Mouse (Mus musculus) liver, embryonic 16.5 days (tissue): ENCODE data around the gene Cmtm2a. TPM values are rescaled to one million over a fixed set of nuclear protein-coding genes. Genes with fewer than 3 reads are reported as not detected.
"Not testable (repeated sequence)": the region's sequence is repeated elsewhere in the genome, so short reads cannot be mapped to it uniquely, and the experiment has no call there.

Experiments used
- ATAC-seq: fragments of 200-750 bp; cut with Nextera tagmentation; 2 replicates; pipeline ENCODE4 v1.8.0; 2017; ENCODE audit warnings: low read depth, mild to moderate bottlenecking, moderate number of reproducible peaks, moderate library complexity
- H3K27ac ChIP-seq: fragments of 300-500 bp; sonication (generic); 2 replicates; pipeline ENCODE4 v1.5.1; 2014; ENCODE audit warnings: mild to moderate bottlenecking, low read length
- H3K27me3 ChIP-seq: fragments of 300-500 bp; sonication (generic); 2 replicates; pipeline ENCODE4 v1.6.1; 2014; ENCODE audit warnings: low read depth, low read length, mixed read lengths; ENCODE audit not compliant: control insufficient read depth, insufficient read depth
- H3K36me3 ChIP-seq: fragments of 300-500 bp; sonication (generic); 2 replicates; pipeline ENCODE4 v1.6.1; 2014; ENCODE audit warnings: mild to moderate bottlenecking; ENCODE audit not compliant: control insufficient read depth, insufficient read depth
- H3K4me1 ChIP-seq: fragments of 300-500 bp; sonication (generic); 2 replicates; pipeline ENCODE4 v1.6.1; 2014; ENCODE audit warnings: low read depth, low read length, mixed read lengths; ENCODE audit not compliant: control insufficient read depth
- H3K4me2 ChIP-seq: fragments of 300-500 bp; sonication (generic); 2 replicates; pipeline ENCODE4 v1.6.1; 2014; ENCODE audit warnings: low read depth, low read length, mixed read lengths
- H3K4me3 ChIP-seq: fragments of 300-500 bp; sonication (generic); 2 replicates; pipeline ENCODE4 v1.5.1; 2014; ENCODE audit warnings: low read depth, mild to moderate bottlenecking, low read length
- H3K9ac ChIP-seq: fragments of 300-500 bp; sonication (generic); 2 replicates; pipeline ENCODE4 v1.6.1; 2014; ENCODE audit warnings: low read depth, low read length
- H3K9me3 ChIP-seq: fragments of 300-500 bp; sonication (generic); replicated peaks from 2 replicates; pipeline ENCODE4 v1.6.1; 2016; ENCODE audit warnings: low read length; ENCODE audit not compliant: control insufficient read depth
- WGBS: fragments of 180-500 bp; shearing (Covaris S2); extraction: QIAGEN DNeasy Blood & Tissue Kit; methylation state at CpG from one replicate; pipeline ENCODE4 v1.1.7; 2014; ENCODE audit not compliant: insufficient replicate concordance; 5-methylcytosine and 5-hydroxymethylcytosine counted together
- polyA plus RNA-seq: library from polyadenylated mRNA; unstranded; fragments of >200 nt; fragmentation: Nextera tagmentation; extraction: Ambion mirVana; gene quantifications from 2 replicates; pipeline ENCODE4 v1.2.1, GENCODE M21; 2015

Gene Cmtm2a
- polyA plus RNA-seq = not detected in 2 replicates

DNA sequence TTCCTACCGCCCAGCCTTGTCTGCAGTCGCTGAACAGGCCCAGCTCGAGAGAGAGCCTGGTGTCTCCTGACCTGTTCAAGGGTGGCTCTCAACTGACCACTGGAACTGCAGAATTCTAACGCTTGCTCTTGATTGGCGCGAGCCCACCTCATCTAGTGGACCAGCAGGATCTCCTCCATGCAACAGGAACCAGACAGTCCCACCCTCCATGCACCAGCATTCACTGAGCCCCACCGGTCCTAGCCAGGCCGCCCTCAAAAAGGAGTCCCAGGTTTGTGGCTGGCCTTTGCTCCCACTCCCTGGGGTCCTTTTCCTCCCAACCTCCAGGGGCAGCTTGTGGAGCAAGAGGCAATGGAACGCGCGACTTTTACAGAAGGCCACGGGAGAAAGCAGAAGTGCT is at the start of gene Cmtm2a:
TSS of gene Cmtm2a (minus strand) at position 101 of the 400 bp plus-strand sequence.
- WGBS = 70% methylated on average over 12 of the region's 12 CpGs

GRCm38 (mm10) chr8:104342426-104342825 is 49.4 kb upstream of the Cmtm2a start:
- no peaks in the 10 kb centered on the region for H3K36me3 ChIP-seq
- H3K4me2 ChIP-seq = no peak overlapping the region
- no peaks in the 10 kb centered on the region; the same call in 1 of the 2 replicates for H3K4me1 ChIP-seq
- H3K9ac ChIP-seq = no peak overlapping the region
- WGBS = 49% methylated on average over 5 of the region's 5 CpGs
- no peaks in the 10 kb centered on the region for H3K9me3 ChIP-seq
- ATAC-seq = no peak
- no peak overlapping the region for H3K27ac ChIP-seq
- H3K4me3 ChIP-seq = no peak overlapping the region
- H3K27me3 ChIP-seq = peaks cover 11% of the 10 kb centered on the region; the same call in 1 of the 2 replicates

More for the DNA sequence above, at the start of gene Cmtm2a:
- H3K4me2 ChIP-seq, H3K4me1 ChIP-seq, H3K9me3 ChIP-seq, H3K27me3 ChIP-seq, H3K9ac ChIP-seq, H3K36me3 ChIP-seq, H3K27ac ChIP-seq, ATAC-seq, H3K4me3 ChIP-seq: not testable (repeated sequence)

- Histone ChIP-seq H3K36me3 (no peaks in the 10 kb centered on the region), H3K4me2 (peak overlapping the region; percentile 60; the same call in 1 of the 2 replicates), H3K27me3 (peaks cover 11% of the 10 kb centered on the region; the same call in 1 of the 2 replicates), H3K9ac (no peak overlapping the region), H3K9me3 (no peaks in the 10 kb centered on the region), H3K4me3 (peak overlapping the region; percentile 61), H3K27ac (peak overlapping the region; percentile 15; the same call in 1 of the 2 replicates), H3K4me1 (no peaks in the 10 kb centered on the region; the same call in 1 of the 2 replicates)
- WGBS = 47% methylated on average over 6 of the region's 6 CpGs
- ATAC-seq = no peak
These were observed 48.7 kb upstream of the Cmtm2a start for GRCm38 (mm10) chr8:104341678-104342077.

DNA sequence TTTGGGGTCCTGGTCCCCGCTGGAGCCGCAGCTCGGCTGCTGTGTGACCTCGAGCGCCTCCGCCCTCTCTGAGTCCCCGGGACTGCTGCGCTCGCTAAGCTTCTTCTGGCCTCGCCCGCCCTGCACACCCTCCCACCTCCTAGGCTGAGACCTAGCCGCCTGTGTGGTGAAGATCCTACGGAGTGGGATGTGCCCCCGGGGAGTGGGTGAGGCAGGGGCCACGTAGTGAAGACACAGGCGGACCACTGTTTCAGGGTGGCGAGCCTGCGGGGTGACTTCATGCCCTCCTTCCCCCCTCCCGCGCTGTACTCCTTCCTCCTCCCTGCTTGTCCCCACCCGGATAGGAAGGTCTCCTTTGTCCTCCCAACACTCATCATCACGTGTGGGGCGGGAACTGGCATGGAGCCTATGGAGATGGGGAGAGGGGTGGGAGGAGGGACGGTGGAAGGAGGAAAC is 48.2 kb upstream of the Cmtm2a start:
- peak overlapping the region; percentile 61 for H3K4me3 ChIP-seq
- peak overlapping the region; percentile 60 for H3K4me2 ChIP-seq
- no peaks in the 10 kb centered on the region for H3K36me3 ChIP-seq
- peak; percentile 38 for ATAC-seq
- H3K4me1 ChIP-seq = no peaks in the 10 kb centered on the region; the same call in 1 of the 2 replicates
- peaks cover 11% of the 10 kb centered on the region; the same call in 1 of the 2 replicates for H3K27me3 ChIP-seq
- H3K9me3 ChIP-seq = no peaks in the 10 kb centered on the region
- 4% methylated on average over 24 of the region's 24 CpGs for WGBS
- H3K27ac ChIP-seq = peak overlapping the region; percentile 54
- peak overlapping the region; percentile 59 for H3K9ac ChIP-seq

DNA sequence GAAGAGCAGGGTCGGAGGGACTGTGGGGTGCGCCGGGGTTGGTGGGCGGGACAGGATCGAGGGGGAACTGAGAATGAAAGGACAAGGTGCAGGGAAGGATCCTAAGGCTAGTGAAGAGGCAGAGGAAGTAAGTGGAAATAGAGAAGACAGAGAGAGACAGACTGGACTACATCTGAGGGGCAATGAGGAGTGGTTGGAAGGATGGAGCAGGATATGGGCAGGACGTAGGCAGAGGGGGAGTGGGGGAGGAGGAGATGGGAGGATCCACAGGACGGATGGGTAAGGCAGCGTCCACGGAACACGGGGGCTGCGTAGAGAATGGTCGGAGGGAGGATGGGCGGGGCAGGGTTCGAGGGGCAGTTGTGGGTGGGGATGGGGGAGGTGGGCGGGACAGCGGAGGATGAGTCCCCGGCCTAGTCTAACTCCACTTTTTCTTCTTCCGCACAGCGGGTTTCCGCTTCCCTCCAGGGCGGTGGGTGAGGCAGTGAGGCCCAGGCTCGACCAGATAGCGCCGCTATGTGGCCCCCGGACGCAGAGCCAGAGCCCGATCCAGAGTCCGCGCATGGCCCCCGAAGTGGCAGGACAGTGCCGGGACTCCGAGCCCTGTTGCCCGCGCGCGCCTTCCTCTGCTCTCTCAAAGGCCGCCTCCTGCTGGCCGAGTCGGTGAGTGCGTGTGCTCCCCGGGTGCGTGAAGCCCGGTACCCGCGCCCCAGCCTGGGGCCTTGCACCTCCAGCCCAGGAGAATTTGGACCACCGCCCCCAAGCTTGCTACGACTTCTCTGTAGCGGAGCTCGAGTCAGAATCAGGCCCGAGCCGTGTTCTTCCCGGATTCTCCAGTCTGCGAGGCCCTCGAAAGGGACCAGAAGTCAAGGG is 47.5 kb upstream of the Cmtm2a start:
- Histone ChIP-seq H3K4me1 (no peaks in the 10 kb centered on the region; the same call in 1 of the 2 replicates), H3K9ac (peak overlapping the region; percentile 59), H3K27me3 (peaks cover 11% of the 10 kb centered on the region; the same call in 1 of the 2 replicates), H3K36me3 (no peaks in the 10 kb centered on the region), H3K4me3 (peak overlapping the region; percentile 61), H3K27ac (peak overlapping the region; percentile 54), H3K9me3 (no peaks in the 10 kb centered on the region), H3K4me2 (peak overlapping the region; percentile 60)
- ATAC-seq = peak; percentile 62
- WGBS = under 1% methylated on average over 51 of the region's 54 CpGs

DNA sequence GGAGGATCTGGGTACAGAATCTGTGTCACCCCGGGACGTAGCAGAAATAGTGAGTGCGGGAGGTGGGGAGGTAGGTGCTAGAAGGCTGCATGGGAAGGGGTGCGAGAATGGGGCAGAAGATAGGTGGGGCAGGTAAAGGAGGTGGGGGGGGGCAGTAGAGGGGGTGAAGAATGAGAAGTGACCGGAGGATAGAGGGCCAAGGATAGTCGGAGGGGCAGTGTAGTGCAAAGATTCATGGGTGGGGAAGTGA is 46.9 kb upstream of the Cmtm2a start:
- H3K4me1 ChIP-seq = no peaks in the 10 kb centered on the region; the same call in 1 of the 2 replicates
- H3K27me3 ChIP-seq = peaks cover 11% of the 10 kb centered on the region; the same call in 1 of the 2 replicates
- ATAC-seq = no peak
- WGBS = 5% methylated on average over 6 of the region's 6 CpGs
- no peaks in the 10 kb centered on the region for H3K9me3 ChIP-seq
- H3K4me3 ChIP-seq = peak overlapping the region; percentile 61
- peak overlapping the region; percentile 53; the same call in 1 of the 2 replicates for H3K27ac ChIP-seq
- H3K4me2 ChIP-seq = peak overlapping the region; percentile 60
- H3K9ac ChIP-seq = peak overlapping the region; percentile 59; the same call in 1 of the 2 replicates
- H3K36me3 ChIP-seq = no peaks in the 10 kb centered on the region

GRCm38 (mm10) chr8:104339229-104339982 is 46.4 kb upstream of the Cmtm2a start, which contains the start of gene Cmtm3:
Gene Cmtm3 (plus strand): TSS chr8:104339410.
- Histone ChIP-seq H3K4me2 (peak within 1 kb of the TSS; percentile 60), H3K27ac (peak within 1 kb of the TSS; percentile 53), H3K27me3 (peaks cover 11% of the 10 kb centered on the region; the same call in 1 of the 2 replicates), H3K36me3 (no peaks in the 10 kb centered on the region), H3K4me1 (no peaks in the 10 kb centered on the region; the same call in 1 of the 2 replicates), H3K9me3 (no peaks in the 10 kb centered on the region), H3K4me3 (peak within 1 kb of the TSS; percentile 61), H3K9ac (peak within 1 kb of the TSS; percentile 59; the same call in 1 of the 2 replicates)
- WGBS = 25% methylated on average over 16 of the region's 18 CpGs
- no peak for ATAC-seq

- H3K27ac ChIP-seq = no peak overlapping the region
- WGBS = 33% methylated on average over 3 of the region's 3 CpGs
- H3K9me3 ChIP-seq = no peaks in the 10 kb centered on the region
- no peak for ATAC-seq
- H3K4me3 ChIP-seq = no peak overlapping the region
- H3K4me2 ChIP-seq = no peak overlapping the region
- H3K9ac ChIP-seq = no peak overlapping the region
- H3K27me3 ChIP-seq = peaks cover 11% of the 10 kb centered on the region; the same call in 1 of the 2 replicates
- H3K4me1 ChIP-seq = peaks cover 5% of the 10 kb centered on the region; the same call in 1 of the 2 replicates
- no peaks in the 10 kb centered on the region for H3K36me3 ChIP-seq
These were observed 44.9 kb upstream of the Cmtm2a start for GRCm38 (mm10) chr8:104337890-104338289.
